Mouse (Mus musculus) layer of hippocampus, adult 9-11 months (tissue): ENCODE data around the gene Suco.

Experiments used
- DNase-seq: peaks from one replicate; pipeline ENCODE4 v3.0.0; 2022

Gene Suco

DNA sequence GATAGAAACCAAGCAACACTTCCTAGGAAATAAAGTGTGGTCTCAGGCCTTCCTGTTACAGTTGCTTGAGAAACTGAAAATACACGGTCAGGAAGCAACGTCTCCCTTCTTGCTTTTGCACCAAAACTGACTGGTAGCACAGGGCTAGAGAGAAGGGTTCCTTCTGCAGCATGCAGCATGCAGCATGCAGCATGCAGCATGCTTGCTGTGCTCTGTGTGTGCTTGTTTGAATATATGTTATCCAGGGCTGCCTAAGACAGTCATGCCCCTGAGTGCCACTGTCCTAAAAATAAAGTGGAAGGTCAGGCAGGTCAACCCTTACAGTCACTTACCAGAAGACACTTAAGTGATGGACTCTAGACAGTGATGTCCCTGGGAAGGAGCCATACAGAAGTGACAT lies 17.6 kb upstream of the Suco start:
- DNase-seq = no peak

DNA sequence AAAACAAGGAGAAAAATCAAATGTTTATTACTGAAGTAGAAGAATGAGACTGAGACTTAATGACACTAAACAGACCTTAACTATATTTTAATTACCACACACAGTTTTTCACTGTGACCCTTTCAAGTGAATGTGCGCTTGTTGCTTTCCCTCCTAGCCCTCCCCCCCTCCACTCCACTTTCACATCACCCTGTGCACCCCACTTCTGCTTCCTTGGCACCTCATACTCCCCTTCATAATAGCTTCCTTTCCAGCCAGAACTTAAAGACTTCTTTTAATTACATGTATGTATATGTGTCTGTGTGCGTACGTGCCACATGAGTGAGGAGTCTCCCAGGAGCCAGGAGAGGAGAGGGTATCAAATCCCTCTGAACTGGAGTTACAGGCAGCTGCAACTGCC lies 12.3 kb upstream of the Suco start:
- DNase-seq = no peak

DNA sequence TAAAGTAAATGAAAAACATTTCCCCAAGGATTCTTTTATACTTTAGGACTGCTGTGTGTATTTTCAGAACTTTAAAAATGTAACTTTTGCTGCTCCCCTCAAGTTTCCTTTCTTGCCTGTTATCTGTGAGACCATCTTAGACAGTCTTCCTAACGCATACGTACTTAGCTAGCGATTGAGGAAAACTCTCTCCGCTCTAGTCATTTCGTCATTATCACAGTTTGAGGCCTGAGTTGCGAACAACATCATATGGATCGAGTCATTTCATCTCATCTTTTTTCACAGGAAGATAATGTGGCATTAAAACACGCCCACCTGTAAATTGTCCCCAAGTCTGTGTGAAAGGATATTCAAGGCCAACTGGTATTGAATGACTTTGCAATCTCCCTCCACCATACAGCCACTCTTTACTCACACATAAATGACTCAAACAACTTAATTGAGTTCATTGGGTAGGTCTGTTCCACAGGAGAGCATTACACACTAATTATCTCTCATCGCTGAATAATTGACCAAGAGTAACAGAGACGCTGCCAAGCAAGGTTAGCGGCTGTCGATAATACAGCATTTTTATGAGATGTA lies 11.3 kb upstream of the Suco start:
- DNase-seq = no peak

DNA sequence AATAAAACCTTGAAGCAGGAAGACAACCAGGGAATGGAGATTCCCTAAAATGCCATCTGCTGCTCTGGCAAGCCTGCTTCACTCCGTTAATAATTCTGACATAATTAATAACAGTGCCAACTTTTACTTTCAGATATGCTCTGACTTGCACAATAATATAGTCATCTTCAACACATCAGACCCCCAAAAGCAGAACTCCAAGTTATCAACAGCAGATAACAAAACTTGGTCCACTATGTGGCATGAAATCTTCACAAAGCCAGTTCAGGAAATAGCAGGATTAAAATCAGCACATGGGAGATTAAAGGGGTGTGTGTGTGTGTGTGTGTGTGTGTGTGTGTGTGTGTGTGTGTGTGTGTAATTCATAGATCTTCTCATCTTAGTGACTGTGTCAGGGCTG lies 9.3 kb upstream of the Suco start:
- no peak for DNase-seq

DNA sequence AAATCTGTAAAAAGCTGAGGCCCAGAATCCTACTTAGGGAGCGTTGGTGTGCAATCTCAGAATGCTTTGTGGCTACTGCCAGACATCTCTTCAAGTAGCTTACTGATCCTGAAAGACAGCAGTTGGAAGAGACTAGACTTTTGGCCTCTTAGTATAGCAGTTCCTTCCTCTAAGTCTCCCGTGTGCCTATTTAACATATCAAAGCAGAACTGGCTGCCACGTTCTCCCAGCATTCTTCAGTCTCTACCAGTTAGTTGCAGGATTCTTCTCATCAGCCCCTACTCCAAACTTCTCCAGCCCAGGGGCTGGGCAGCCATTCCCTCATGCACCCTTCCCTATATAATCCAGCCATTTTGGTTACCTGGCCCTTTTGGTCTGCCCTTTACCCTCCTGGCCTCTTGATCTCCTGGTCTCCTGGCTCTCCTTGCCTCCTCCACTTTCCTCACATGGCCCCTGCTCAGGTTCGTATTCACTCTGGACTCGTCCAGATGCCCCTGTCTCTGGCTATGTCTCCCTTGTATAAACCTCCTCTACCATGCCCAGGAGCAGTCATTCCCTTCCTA lies 1.2 kb upstream of the Suco start:
- peak; percentile 6 for DNase-seq

DNA sequence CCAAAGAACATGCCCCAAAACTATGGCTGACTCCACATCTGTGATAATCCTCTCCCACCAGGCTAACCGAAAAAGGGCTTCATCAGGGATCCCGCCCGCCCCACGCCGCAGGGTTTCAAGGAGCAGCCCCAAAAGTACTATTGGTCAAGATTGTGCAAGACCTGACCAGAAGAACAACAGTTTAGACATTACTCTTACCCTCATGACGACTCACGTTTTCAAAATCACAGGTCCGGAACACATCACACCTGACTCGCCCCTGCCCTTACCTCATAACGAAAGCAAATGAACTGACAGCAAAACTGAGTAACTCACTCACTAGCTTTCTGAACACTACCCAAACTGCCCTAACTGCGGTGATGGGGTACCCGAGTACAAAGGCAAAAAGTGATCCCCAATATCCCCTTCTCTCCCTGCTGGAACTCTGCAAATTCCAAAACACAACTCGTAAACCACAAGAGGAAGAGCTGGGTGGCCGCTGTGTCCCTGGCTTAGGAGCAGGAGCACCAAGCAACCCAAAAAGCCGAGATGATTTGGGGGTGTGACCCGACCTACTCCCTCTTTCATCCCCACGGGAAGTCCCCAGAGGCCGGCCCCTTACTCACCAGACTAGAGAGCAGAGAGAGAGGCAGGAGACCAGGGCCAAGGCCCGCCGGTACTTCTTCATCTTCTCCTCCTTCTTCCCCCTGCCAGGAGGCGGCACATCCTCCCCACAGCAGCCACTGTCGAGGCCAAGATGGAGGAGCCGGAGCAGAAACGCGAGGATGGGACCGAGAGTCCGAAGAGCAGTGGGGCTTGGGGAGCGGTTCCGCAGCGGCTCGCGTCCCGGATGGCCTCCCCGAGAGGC lies 553 bp downstream of the Suco start:
- DNase-seq = peak; percentile 5

DNA sequence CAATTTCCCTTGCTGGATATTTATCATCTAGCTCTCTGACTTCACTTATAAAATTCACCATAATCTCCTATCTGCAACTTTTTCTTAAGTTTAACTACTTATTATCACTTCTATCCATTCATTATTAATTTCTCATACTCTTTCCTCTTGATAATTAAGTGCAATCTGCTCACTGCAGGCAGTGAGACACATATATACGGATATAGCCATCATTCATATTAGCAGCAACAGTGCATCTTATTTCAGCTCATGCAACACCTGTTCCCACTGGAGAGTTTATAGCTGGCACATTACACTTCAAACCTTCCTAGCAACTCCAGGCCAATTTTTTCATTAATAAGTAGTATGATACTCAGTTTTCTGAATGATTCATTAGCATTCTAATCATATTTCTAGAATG lies 7.1 kb downstream of the Suco start:
- no peak for DNase-seq

DNA sequence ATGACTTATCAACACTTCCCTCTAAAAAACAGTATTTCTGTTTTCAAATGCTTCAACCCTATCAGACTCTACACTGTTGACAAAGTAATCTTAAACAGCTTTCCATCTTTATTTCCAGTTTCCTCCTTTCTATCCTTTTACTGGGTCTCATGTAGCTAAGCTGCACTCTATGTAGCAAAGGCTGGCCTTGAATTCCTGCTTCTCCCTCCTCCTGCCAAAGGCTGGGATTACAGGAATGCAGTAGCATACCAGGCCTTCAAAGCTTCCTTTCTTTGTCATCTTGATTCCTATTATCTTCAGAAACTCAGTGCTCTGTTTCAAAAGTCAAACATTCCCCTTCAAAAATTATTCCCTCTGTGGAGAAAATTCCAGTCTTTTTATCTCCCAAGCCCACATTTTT lies 8.1 kb downstream of the Suco start:
- no peak for DNase-seq

DNA sequence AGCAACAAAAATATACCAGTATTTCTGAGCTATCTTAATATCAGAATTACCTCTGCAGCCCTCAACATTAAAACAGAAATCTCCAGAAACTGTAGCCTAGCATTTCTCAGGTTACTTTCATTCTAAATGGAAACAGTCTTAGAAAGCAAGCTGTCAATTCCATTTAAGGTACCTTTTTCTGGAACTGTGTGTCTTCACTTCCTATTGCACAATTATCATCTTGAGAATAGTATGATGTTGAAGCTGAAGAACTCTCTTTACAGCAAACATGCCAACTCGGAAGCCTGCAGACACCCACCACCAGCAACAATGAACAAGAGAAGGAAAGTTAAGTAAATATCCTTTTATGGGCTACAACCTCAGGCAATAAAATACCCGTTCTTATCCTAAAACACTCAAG lies 12.7 kb downstream of the Suco start:
- no peak for DNase-seq

DNA sequence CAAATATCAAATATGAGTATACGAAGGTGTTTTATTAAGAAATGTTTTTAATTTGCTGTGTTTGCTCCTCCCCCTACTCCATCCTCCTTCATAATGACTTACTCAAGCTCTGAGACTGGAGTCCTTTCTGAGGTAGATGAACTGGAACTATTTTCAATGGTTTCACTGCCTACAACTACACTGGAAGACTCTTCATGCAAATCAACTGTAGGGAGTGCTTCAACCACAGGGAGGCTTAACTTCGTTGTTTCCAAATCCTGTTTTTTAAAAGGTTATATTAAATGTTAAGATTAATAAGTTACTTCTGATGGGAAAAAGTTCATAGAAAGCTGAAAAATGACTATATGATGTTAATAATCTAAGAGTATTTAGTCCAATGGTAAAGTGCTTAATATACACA lies 17.2 kb downstream of the Suco start:
- no peak for DNase-seq

DNA sequence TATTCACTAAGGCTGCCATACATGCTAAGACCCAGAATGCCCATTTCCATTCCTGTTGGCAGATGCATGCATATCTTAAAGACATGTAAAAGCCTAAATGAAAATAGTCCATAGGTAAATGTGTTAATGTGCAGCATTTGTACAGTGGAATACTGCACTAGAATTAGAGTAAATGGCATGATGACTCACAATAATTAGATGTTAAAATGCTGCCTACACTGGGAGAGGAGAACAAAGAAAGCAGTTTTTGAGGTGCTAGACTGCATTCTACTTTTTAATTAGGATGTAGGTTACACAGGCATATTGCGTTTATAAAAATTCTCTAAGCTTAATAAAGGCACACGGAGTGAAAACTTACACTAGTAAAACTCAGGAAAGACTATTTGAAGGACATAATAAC lies 49.8 kb downstream of the Suco start:
- DNase-seq = no peak

DNA sequence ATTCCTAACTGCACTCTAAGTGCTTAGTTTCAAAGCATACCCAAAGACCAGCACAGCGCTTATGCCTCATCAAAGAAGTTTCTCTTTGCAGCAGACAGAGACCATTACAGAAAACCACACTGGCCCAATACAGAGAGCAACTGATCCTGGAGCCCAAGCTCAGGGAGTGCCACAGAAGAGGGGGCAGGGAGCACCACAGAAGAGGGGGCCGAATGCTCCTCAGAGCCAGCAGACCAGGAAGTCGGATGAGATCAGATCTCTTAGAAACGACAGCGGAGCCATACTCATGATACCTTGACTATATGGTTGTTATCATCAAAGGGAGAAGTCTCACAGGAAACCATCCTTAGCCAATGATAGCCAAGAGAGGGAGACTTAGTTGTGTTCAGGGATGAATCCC lies 67.1 kb downstream of the Suco start:
- no peak for DNase-seq

DNA sequence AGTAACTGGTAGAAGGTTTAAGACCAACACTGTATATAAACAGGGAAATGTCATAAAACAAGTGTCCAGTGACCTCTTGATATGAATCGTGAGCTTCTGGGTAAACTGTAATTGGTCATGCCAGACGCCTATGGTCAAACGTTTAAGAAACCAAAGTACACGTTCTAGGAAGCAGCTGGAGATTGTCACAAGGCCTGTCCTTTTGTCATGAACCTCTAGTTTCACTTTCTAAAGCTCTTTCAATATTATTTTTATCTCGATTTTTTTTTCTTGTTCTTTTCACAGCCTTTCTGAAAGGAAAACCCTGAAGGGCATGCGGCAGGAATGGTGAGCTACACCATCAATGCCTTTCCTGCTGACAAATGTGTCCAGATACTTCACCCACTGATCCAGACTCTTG lies 67.5 kb downstream of the Suco start:
- no peak for DNase-seq

DNA sequence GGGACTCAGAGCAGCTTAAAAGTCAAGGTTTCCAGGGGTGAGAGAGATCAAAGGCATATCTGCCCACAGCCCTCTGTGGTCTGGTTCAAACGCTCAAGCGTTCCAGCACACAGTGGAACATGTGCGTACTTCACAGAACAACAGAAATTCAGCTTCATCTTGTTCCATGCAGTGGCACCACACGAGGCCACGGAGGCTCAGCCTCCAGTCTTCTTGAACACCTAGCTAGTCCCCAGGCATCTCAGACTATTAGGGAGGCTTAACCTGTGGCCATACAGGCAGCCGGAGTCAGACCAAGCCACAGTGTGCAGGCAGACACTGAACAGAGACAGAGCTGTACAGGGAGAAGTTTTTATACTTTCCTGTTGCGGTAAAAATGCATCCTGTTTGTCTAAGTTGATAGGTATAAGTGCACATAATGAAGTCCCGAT lies 71.9 kb downstream of the Suco start:
- no peak for DNase-seq

DNA sequence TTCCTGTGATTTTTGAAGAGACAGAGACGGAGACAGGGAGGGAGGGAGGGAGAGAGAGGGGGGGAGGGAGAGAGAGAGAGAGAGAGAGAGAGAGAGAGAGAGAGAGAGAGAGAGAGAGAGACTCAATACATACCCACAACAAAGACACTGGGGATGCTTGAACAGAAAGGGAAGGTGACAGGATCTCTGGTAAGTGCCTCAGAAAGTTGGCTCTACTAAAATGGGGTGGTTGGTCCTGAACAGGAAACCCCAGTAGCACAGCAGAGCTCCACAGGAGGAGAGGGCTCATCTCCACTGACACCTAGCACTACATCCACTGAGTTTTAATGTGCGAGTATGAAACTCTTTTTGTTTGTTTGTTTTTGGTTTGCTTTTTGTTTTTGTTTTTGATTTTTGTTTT lies 75.2 kb downstream of the Suco start:
- DNase-seq = no peak

DNA sequence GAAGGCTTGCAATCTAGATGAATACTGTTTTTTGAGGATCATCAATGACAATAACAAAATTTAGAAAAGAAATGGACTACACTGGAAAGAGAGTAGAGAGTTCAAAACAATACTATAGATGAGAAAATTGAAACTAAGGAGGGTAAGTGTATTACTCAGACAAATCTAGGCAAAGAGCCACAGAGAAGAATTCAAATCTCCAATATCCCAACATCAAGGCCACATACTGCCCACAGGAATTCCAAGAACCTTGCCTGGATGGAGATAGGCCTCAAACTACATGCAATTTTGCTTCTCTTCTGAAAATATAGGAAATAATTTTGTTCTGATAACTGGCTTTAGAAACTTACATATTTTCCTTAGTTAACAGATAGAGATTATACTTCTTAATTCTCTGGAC lies 76.2 kb downstream of the Suco start:
- DNase-seq = no peak

DNA sequence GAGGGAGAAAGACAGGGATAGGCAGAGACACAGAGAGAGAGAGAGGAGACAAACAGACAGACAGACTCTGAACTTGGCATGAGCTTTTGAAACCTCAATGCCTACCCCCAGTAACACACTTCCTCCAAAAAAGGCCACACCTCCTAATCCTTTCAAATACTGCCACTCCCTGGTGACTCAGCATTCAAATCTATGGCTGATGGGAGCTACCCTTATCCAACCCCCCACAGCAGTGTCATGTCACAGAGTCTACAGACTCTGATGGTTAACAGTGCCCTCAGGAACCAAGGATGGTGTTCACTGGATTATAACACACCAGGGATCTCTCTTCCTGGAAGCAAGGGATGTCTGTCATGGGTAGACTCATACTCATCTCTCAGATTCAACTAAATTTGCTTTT lies 76.7 kb downstream of the Suco start:
- no peak for DNase-seq

DNA sequence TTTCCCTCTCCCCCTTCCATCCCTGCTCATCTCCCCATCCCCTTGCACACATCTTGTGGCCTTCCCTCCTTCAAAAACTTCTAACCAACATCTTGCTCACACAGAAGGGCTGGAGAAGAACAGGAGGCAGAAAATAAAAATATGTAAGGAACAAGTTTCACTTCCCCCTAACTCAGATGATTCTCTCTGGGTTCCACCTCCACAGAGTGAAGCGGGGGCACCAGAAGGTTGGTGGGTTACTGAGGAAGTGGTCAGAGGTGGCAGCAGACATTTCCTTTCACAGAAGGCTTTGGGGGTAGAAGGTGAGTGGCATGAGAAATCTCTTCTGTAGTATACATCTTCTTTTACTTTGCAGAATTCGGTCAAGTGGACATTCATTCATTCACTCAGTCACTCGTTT lies 77.6 kb downstream of the Suco start:
- no peak for DNase-seq

DNA sequence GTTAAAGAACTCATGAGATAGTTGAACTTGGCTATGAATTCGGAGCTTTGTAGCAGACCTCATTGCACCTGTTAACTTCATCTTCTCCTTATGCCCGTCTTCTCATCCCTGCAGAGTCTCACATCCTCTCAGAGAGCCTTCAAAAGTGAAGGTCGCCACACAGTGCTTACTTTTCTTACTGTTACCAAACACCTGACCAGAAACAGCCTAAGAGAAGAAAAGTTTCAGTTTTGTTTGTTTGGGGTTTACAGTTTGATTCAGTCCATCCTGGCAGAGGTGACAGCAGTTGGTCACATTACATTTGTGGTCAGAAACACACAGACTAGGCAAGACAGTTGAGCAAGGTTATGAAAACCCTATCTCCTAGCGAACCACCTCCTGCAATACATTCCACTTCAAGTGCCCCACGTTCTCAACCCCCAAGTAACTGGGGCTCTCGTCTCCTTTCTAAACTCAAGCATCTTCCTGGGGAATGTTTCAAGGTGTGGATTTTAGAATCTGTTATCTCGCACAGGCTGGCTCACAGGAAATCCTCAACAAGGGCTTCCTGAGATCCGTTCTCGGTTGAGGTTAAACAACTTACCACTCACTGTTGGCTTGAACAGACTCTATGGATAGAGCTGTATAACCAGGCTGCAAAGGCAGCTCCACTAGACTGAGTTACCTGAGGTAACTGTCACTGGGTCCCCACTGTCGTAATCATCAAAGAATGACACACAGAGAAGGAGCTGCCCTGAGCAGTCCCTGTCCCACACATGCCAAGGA lies 81.9 kb downstream of the Suco start:
- no peak for DNase-seq

DNA sequence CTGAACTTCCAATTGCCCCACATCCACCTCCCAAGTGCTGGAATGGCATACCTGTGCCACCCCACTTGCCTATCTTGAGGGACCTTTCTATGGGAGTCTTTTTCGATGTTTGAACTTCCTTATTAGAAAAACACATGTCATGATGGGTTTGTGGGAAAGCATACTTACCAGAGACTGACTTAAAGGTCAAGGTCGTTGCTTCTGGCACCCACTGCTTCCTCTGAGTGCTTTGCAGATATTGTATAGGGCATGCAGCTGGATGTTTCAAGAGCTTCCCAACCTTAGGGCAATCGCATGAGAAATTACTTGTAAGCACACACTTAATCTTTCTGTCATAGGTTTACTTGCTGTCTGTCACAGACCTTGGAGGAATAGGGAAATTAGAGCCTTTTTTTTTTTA lies 83.2 kb downstream of the Suco start:
- no peak for DNase-seq

DNA sequence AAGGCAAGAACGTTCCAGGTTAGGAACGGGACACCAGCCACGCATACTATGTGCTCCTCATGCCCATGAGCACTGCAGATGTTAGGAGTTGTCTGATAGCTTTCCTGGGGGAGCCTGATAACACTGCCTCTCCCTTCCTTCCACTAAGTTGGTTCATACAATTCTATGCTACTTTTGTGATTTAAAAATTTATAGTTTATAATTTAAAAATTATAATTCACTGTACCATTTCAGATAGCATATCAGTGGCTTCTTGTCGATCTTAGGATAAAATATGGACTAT lies 83.9 kb downstream of the Suco start:
- DNase-seq = no peak

DNA sequence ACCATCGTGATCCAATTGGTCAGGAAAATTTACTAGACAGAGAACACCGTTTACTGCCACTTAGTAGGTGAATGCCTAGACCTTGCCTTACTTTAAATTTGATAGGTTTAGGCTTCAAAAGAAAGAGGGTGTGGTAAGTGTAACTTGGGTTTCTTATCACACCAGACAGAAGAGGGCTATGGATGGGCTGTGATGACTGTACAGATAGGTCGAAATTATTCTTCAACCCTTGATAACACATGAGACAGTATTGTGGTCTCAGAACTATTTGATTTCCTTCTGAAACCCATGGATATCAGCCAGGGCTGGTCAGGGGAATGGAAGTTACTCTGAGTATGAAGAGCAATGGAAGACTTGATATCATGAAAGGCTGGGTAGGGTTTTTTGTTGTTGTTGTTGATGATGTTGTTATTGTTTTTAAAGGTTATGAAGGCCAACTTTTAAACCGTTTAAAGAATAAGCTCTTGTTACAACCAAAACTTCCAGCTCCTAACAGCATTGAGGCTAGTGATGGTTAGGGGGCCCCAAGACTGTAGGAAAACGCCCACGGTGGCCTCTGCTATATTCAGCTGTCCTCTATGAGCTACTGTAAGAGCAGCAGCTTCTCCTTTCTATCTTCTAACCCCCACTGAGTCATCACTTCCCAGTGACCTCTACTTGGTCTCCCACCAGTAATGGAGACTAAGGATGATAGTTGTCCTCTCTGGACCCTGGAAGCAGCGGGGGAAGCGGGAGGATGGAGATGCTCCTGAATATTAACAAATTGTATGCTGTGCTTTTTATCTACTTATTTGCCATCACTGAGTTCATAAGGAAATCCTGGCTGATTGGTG lies 84.4 kb downstream of the Suco start:
- no peak for DNase-seq

DNA sequence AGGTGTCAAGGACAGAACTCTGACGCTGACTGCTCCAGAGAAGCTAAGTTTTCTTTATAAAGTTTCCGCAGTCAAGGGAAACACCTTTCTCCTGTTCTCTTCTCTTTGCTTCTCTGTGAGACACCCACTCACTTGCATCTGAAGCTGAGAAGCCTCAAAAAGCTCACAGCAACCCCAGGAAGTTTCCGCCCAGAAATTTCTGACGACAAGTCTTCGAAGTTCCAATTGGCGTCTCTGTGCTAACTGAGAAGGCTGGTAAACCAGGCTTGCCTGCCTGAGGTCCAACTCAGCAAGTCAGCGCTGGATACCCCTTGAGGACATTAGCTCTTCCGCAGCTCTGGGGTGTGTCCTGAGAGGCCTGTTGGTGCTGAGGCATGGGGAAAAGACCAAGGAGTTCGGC lies 88.1 kb downstream of the Suco start, which contains the start of gene Fasl:
Gene Fasl (minus strand): TSS at position 157 of the 400 bp plus-strand sequence.
- no peak for DNase-seq
